Mouse (Mus musculus) midbrain, embryonic 16.5 days (tissue): ENCODE measurements around the gene Slamf9. TPM values are rescaled to one million over a fixed set of nuclear protein-coding genes. Genes with fewer than 3 reads are reported as not detected.

Experiments
- ATAC-seq: fragments of 200-750 bp; cut with Nextera tagmentation; 2 replicates; pipeline ENCODE4 v1.8.0; 2017; ENCODE audit warnings: moderate TSS enrichment
- H3K27ac ChIP-seq: fragments of 300-500 bp; sonication (generic); 2 replicates; pipeline ENCODE4 v1.5.1; 2014; ENCODE audit warnings: mild to moderate bottlenecking, low read length, mixed read lengths
- H3K27me3 ChIP-seq: fragments of 300-500 bp; sonication (generic); 2 replicates; pipeline ENCODE4 v1.6.1; 2014; ENCODE audit warnings: low read depth, low read length, mixed read lengths; ENCODE audit not compliant: control insufficient read depth, insufficient read depth
- H3K36me3 ChIP-seq: fragments of 300-500 bp; sonication (generic); 2 replicates; pipeline ENCODE4 v1.6.1; 2014; ENCODE audit warnings: mild to moderate bottlenecking, low read length, moderate library complexity, mixed read lengths; ENCODE audit not compliant: control insufficient read depth, insufficient read depth
- H3K4me1 ChIP-seq: fragments of 300-500 bp; sonication (generic); 2 replicates; pipeline ENCODE4 v1.6.1; 2014; ENCODE audit warnings: mild to moderate bottlenecking, low read length, mixed read lengths; ENCODE audit not compliant: control insufficient read depth, insufficient read depth
- H3K4me2 ChIP-seq: fragments of 300-500 bp; sonication (generic); 2 replicates; pipeline ENCODE4 v1.6.1; 2014; ENCODE audit warnings: mild to moderate bottlenecking, low read length, mixed read lengths
- H3K4me3 ChIP-seq: fragments of 300-500 bp; sonication (generic); 2 replicates; pipeline ENCODE4 v1.5.1; 2014; ENCODE audit warnings: low read depth, mild to moderate bottlenecking, low read length, moderate library complexity, mixed read lengths
- H3K9ac ChIP-seq: fragments of 300-500 bp; sonication (generic); 2 replicates; pipeline ENCODE4 v1.6.1; 2014; ENCODE audit warnings: low read depth, low read length, mixed read lengths
- H3K9me3 ChIP-seq: fragments of 300-500 bp; sonication (generic); replicated peaks from 2 replicates; pipeline ENCODE4 v1.6.1; 2014; ENCODE audit warnings: mild to moderate bottlenecking, low read length, mixed read lengths; ENCODE audit not compliant: control insufficient read depth, poor library complexity, severe bottlenecking
- WGBS: fragments of 180-500 bp; shearing (Covaris S2); extraction: QIAGEN DNeasy Blood & Tissue Kit; methylation state at CpG from one replicate; pipeline ENCODE4 v1.1.7; 2014; 5-methylcytosine and 5-hydroxymethylcytosine counted together
- polyA plus RNA-seq: library from polyadenylated mRNA; unstranded; fragments of >200 nt; fragmentation: Nextera tagmentation; extraction: Ambion mirVana; gene quantifications from 2 replicates; pipeline ENCODE4 v1.2.1, GENCODE M21; 2015

Gene Slamf9
- polyA plus RNA-seq, 1 experiment from 2014 or later = 0.23 TPM

DNA sequence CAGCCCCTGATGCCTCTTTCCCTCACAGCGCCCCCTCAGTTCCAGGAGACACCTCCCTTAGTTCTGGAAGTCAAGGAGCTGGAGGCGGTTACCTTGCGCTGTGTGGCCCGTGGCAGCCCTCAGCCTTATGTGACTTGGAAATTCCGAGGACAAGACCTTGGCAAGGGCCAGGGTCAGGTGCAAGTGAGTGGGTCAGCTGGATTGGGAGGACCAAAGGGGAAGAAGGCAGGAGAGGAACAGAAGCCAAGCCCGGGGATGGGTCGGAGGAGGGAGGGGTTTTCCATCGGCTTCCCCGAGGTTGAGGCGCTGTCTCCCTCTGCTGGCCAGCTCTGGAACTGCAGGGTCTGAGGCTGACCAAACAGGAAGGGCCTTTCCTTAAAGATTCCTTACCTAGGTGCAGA is 15.1 kb downstream of the Slamf9 start:
- H3K9me3 ChIP-seq = no peaks in the 10 kb centered on the region
- peak overlapping the region; percentile 48 for H3K4me2 ChIP-seq
- 0 out of 2 replicates have a peak, but pooled peaks cover 2% of the 10 kb centered on the region for H3K36me3 ChIP-seq
- no peaks in the 10 kb centered on the region for H3K27me3 ChIP-seq
- no peak overlapping the region for H3K27ac ChIP-seq
- H3K4me1 ChIP-seq = peaks cover 29% of the 10 kb centered on the region
- 9% methylated on average over 10 of the region's 10 CpGs for WGBS
- H3K9ac ChIP-seq = peak overlapping the region; percentile 45; the same call in 1 of the 2 replicates
- peak overlapping the region; percentile 17; the same call in 1 of the 2 replicates for H3K4me3 ChIP-seq
- peak; percentile 9 for ATAC-seq

GRCm38 (mm10) chr1:172492047-172492446 is 16.9 kb downstream of the Slamf9 start:
- H3K27me3 ChIP-seq = no peaks in the 10 kb centered on the region
- H3K9ac ChIP-seq = no peak overlapping the region
- H3K27ac ChIP-seq = no peak overlapping the region
- H3K4me3 ChIP-seq = no peak overlapping the region
- no peaks in the 10 kb centered on the region for H3K9me3 ChIP-seq
- H3K4me2 ChIP-seq = no peak overlapping the region
- 93% methylated on average over 8 of the region's 8 CpGs for WGBS
- H3K4me1 ChIP-seq = peaks cover 12% of the 10 kb centered on the region
- ATAC-seq = no peak
- peaks cover 11% of the 10 kb centered on the region; the same call in 1 of the 2 replicates for H3K36me3 ChIP-seq

DNA sequence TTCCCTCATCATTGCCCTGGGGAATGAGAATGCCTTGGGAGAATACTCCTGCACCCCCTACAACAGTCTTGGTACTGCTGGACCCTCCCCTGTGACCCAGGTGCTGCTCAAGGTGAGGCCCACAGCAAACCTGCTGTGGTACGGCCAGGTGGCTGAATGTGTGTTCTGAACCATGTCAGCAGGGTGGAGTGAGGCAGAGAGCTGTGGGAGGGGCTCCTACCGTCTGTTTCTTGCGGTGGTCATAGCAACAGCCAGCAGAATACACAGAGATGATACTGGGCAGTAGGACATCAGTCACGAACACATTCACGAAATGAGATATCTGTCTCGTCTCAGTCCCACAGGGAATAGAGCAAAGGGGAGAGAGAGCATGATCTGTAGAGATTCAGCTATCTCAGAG is 18.4 kb downstream of the Slamf9 start:
- no peak overlapping the region for H3K4me2 ChIP-seq
- H3K9ac ChIP-seq = no peak overlapping the region
- peaks cover 24% of the 10 kb centered on the region for H3K36me3 ChIP-seq
- ATAC-seq = no peak
- H3K27me3 ChIP-seq = peaks cover 2% of the 10 kb centered on the region; the same call in 1 of the 2 replicates
- peaks cover 6% of the 10 kb centered on the region; the same call in 1 of the 2 replicates for H3K4me1 ChIP-seq
- no peak overlapping the region for H3K4me3 ChIP-seq
- no peaks in the 10 kb centered on the region for H3K9me3 ChIP-seq
- no peak overlapping the region for H3K27ac ChIP-seq
- 63% methylated on average over 6 of the region's 6 CpGs for WGBS

GRCm38 (mm10) chr1:172496030-172496429 is 20.9 kb downstream of the Slamf9 start:
- H3K4me2 ChIP-seq = no peak overlapping the region
- ATAC-seq = no peak
- peaks cover 24% of the 10 kb centered on the region for H3K36me3 ChIP-seq
- no peak overlapping the region for H3K27ac ChIP-seq
- no peak overlapping the region for H3K9ac ChIP-seq
- 84% methylated on average over 17 of the region's 17 CpGs for WGBS
- H3K27me3 ChIP-seq = peaks cover 16% of the 10 kb centered on the region
- peaks cover 15% of the 10 kb centered on the region for H3K4me1 ChIP-seq
- no peak overlapping the region for H3K4me3 ChIP-seq
- H3K9me3 ChIP-seq = no peaks in the 10 kb centered on the region

- H3K4me3 ChIP-seq = no peak overlapping the region
- peaks cover 24% of the 10 kb centered on the region for H3K36me3 ChIP-seq
- H3K27me3 ChIP-seq = peaks cover 26% of the 10 kb centered on the region
- WGBS = 82% methylated on average over 10 of the region's 10 CpGs
- H3K27ac ChIP-seq = no peak overlapping the region
- peaks cover 21% of the 10 kb centered on the region for H3K4me1 ChIP-seq
- H3K9ac ChIP-seq = no peak overlapping the region
- H3K9me3 ChIP-seq = no peaks in the 10 kb centered on the region
- H3K4me2 ChIP-seq = no peak overlapping the region
- ATAC-seq = no peak
Measured at GRCm38 (mm10) chr1:172497428-172497827, 22.3 kb downstream of the Slamf9 start.

DNA sequence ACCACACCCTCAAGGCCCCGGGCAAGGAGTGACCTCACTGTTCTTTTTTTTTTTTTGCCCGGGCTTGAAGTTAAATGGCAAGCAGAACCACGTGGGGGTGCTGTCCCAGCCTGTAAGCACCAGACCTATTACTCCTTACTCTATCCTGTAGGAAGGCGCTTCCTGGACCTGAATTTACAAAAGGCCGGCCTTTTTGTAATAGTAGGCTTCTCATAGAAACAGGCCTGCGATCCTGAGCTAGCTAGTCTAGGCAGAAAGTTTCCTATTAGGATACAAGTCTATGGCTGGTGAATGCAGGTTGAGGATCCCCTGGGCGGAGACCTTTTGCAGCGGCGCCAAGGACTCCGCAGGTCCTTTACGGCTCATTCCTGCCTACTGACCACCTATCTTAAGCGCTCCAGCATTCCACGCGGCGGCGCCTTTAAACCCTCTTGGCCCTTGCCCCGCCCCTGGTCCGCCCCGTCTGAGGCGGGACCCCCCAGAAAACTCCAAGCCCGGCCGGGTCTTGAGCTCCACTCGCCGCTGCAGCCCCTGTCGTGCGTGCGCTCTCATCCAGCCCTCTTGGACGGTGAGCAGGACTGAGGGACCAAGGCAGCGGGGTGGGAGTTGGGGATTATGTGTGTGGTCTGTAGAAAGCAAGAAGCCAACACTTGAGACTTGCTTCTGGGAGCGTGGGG is 24.7 kb downstream of the Slamf9 start, which contains the start of gene Tagln2:
Gene Tagln2 (plus strand): TSS at position 283 of the 677 bp plus-strand sequence.
- H3K4me1 ChIP-seq = peaks cover 32% of the 10 kb centered on the region

GRCm38 (mm10) chr1:172500451-172501370 is 25.6 kb downstream of the Slamf9 start:
- 3% methylated on average over 52 of the region's 56 CpGs for WGBS
- Histone ChIP-seq H3K9ac (peak overlapping the region; percentile 50; the same call in 1 of the 2 replicates), H3K4me3 (peak overlapping the region; percentile 40), H3K4me1 (peaks cover 32% of the 10 kb centered on the region), H3K27me3 (peaks cover 26% of the 10 kb centered on the region), H3K27ac (peak overlapping the region; percentile 17; the same call in 1 of the 2 replicates), H3K36me3 (peaks cover 19% of the 10 kb centered on the region), H3K9me3 (no peaks in the 10 kb centered on the region), H3K4me2 (peak overlapping the region; percentile 58)
- no peak for ATAC-seq

More for the DNA sequence above, 24.7 kb downstream of the Slamf9 start, which contains the start of gene Tagln2:
- peak within 1 kb of the TSS; percentile 58 for H3K4me2 ChIP-seq
- 2% methylated on average over 30 of the region's 30 CpGs for WGBS
- peaks cover 26% of the 10 kb centered on the region for H3K27me3 ChIP-seq
- peaks cover 22% of the 10 kb centered on the region for H3K36me3 ChIP-seq
- peak within 1 kb of the TSS; percentile 40 for H3K4me3 ChIP-seq
- peak within 1 kb of the TSS; percentile 17; the same call in 1 of the 2 replicates for H3K27ac ChIP-seq
- no peaks in the 10 kb centered on the region for H3K9me3 ChIP-seq
- H3K9ac ChIP-seq = peak within 1 kb of the TSS; percentile 50; the same call in 1 of the 2 replicates
- ATAC-seq = peak; percentile 44

DNA sequence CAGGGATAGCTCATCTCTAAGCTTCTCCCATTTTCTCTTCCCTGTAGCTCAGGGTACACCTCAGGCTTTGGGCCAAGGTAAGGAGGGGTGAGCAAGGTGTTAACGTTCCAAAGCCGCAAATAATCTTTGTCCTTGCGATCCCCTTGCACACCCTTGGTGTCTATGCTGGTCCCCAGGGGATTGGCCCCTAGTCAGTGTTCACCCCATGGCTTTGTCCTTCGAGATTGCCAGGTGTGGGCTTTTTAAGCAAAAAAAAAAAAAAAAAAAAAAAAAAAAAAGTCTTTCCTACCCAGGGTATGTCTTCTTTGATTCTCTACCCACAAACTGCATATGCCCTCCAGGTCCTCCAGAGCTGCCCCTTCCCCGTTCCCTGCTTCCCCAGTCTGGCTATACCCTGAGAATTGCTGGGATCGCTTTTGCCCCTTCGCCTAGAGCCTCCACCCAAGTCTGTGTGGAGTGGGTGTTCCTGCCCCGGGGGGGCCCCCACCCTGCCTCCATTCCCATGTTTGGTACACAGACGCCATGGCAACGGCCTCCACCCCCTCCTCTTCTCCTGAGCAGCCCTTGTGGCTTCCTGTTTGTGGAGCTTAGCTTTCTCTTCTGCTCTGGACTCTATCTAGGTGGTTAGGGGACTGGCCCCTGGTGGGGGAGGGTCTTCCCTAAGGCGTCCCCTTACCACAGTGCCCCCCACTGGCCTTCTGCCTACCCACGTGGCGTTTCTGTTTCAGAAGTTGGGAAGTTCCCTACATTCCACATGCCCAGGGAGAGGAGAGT is 26.4 kb downstream of the Slamf9 start:
- peaks cover 26% of the 10 kb centered on the region for H3K27me3 ChIP-seq
- ATAC-seq = no peak
- H3K4me2 ChIP-seq = peak overlapping the region; percentile 58
- H3K9me3 ChIP-seq = no peaks in the 10 kb centered on the region
- 0 out of 2 replicates have a peak overlapping the region, but pooled peaks have one; percentile 15 for H3K27ac ChIP-seq
- H3K4me1 ChIP-seq = peaks cover 32% of the 10 kb centered on the region
- peaks cover 16% of the 10 kb centered on the region for H3K36me3 ChIP-seq
- peak overlapping the region; percentile 40; the same call in 1 of the 2 replicates for H3K4me3 ChIP-seq
- H3K9ac ChIP-seq = no peak overlapping the region; the same call in 1 of the 2 replicates
- WGBS = 34% methylated on average over 13 of the region's 13 CpGs
